Mouse (Mus musculus): ENCODE data around the gene Zfp524. TPM values are rescaled to one million over a fixed set of nuclear protein-coding genes. Genes with fewer than 3 reads are reported as not detected.
A peak's percentile ranks its signal among the peaks of the same experiment; 100 is the strongest.

Zfp524 gene
- total RNA-seq, 2 experiments from 2014 or later: 8.5 to 23.3 TPM

- ATAC-seq (replicated peaks; ENCODE audit: poor library complexity, severe bottlenecking): no peak
Observed at GRCm38 (mm10) chr7:5044981-5045380, 30.8 kb downstream of the Zfp524 start.

DNA sequence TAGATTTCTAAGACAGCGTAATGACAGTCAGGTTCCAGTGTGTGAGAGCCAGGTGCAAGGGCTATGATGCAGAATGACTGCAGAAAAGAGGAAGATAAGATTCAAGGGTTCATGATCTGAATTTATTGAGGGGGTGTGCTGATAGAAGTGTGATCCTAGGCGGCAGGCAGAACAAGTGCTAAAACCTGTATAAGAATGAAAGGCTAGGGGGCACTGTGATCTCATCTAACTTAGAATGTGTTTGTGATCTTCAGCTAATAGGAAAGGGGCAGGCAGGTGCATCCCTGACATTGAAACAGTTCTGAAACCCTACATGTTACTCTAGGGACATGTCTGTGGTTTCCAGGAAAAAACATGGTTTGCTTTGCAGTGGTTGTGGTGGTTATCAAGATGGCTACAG, 31.9 kb downstream of the Zfp524 start:
- ATAC-seq (replicated peaks; ENCODE audit: poor library complexity, severe bottlenecking): no peak

DNA sequence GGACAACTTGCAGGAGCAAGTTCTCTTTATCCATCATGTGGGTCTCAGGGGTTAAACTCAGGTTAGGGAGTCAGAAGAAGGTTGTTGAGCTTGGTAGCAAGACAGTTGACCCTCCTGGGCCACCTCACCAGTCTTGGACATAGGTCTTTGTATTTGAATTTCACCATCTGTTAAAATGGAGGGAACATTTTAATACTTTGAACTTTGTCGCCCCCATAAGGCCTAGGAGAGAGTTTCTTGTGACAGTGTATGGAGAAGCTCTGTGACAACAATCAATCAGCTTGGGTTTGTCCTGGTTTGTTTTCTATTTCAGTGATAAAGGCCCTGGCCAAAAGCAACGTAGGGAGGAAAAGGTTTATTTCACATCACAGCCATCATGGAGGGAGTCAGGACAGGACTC, 33.1 kb downstream of the Zfp524 start:
- peak; percentile 44; the same call in 1 of the 2 replicates for ATAC-seq (replicated peaks; ENCODE audit: poor library complexity, severe bottlenecking)

DNA sequence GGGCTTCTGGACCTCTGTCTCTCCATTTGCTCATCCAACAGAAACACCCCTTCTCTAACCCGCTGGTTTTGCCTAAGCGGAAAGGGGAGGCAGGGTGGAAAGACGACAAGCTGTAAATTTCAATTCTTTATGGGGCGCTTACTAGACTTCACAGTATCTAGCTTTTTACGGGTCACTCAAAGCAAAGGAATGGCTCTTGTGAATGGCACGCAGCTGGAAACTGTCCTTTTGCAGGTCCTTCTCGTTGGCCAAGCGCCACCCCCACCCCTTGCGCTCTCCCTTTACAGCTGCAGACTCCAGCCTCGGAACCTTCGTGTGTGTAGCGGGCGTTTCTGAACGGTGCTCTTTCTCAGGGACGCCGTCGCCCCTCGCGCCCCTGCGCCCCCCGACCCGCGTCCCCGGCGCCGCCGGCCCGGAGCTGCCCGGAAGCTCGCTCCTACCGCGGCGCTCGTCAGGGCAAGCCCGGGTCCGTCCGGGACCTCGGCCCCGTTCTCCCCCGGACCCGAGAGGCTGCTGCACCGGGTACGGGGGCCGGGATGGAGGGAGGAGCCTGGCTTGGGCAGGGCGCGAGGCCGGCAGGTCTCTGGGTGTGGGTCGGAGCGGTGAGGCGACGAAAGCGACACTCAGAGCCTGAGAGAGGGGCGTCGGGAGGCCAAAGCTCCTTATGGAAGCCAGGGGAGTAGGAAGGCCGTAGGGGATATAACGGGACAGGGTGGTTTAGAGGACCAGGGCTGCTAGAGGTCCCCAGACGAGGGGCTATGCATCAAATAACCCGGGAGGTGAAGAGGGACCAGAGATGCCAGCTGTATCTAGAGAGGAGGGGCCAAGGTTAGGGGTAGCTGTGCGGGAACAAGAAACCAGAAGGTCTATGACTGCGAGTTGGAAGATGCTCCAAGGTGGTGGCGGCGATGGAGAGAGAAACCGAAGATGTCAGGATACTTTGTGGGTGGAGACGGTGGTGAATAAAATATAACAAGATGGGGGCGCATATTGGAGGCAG, 37.3 kb downstream of the Zfp524 start, which contains the start of gene Zfp580:
Zfp580 (plus strand) TSS at position 346 of the 1,000 bp plus-strand sequence.
- peak; percentile 50 for ATAC-seq (replicated peaks; ENCODE audit: poor library complexity, severe bottlenecking)

DNA sequence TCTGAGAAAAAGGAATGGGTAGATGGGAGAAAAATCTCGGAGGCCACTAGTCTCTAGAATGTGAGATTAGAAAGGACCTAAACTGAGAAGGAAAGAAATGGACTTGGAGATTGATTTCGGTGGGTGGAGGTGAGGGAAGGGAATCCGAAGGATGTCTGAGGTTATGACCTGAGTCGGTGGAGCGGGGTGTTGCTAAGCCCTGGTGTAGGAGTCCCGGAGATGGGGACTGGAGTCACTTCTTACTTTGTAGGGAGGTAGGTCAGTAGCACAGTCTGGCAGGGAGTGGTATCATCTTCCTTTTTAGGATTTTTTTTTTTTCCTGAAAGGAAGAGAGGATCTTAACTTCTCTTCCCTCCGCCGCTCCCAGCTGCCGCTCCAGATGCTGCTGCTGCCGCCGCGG, 38.2 kb downstream of the Zfp524 start:
- ATAC-seq (replicated peaks; ENCODE audit: poor library complexity, severe bottlenecking): no peak

- no peak; the same call in 1 of the 2 replicates for ATAC-seq (replicated peaks; ENCODE audit: poor library complexity, severe bottlenecking)
Observed at GRCm38 (mm10) chr7:5052931-5053343, 38.7 kb downstream of the Zfp524 start.

DNA sequence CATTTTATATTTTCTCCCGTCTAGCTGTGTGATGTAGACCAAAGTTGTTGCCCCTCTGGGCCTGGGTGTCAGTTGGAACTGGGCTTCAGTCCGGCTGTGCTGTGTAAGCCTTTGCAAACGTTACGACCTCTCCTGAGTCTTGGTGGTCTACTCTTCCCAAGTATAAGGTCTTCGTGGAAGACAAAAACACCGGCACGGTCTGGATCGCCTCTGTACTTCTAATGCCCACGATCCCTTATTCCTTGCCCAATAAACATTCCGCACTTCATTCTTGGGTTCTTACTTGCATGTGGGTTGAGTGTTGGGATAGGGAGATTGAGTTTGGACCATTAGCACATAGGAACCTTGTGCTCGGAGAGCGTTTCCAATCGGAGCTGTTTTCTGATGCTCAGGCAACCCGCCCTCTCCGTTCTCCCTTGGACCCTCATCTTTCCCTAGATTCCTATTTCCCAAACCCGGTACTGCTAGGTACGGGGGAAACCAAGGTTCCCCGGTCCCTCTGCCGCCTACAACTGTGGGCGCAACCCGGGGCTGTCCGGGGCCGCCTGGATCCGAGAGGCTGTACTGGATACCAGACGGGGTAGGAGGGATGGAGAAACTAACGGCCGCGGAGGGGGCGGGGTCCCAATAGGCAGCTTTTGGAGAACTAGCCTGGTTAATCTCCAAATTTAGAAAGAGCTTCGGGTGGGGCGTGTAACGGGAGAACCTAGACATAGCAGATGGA, 39.4 kb downstream of the Zfp524 start:
- ATAC-seq (replicated peaks; ENCODE audit: poor library complexity, severe bottlenecking): peak; percentile 26

DNA sequence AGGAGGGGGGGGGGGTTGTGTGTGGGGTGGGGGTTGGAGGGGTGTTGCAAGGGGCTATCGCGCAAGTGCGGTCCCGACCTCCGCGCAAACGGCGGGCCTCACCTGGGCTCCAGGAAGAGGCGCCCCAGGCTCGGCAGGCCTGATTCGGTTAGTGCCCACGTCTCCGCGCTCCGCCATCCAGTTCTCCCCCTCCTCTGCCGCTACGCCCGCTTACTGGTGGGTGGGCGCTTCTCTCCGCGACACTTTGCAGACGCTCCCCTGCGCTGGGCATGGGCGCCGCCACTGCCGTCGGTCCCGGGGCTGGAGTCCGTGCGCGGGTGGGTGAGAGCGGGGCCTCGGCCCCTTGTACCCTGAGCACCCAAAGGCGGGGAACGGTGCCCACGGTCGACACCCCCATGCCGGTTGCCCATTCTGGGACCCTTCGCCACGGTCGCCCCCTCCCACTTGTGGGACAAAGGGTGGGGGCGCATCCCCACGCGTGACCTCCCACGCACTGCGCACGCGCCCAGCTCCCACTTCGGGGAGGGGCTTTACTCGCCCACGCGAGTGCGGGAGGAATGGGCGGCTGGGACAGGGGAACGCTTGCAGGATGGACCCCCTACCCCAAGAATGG, 42.5 kb downstream of the Zfp524 start:
- no peak for ATAC-seq (replicated peaks; ENCODE audit: poor library complexity, severe bottlenecking)

DNA sequence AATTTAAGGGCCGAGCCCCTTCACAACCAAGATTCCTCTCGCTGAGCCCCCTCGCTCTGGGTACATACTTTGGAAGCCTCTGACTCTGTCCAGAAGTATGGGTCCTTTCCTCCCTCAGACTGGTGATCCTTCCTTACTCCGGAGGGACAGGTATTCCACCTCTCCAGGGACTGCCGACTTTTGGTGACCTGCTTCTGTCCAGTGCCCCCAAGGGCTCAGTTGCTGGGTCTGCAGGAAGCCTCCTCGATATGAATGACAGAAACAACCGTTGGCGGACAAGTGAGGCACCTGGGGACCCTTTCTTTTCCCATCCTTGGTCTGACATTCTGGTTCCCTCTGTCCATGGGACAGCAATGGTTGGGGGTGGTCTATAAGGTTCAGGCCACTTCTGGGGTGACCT, 43.2 kb downstream of the Zfp524 start:
- no peak for ATAC-seq (replicated peaks; ENCODE audit: poor library complexity, severe bottlenecking)

DNA sequence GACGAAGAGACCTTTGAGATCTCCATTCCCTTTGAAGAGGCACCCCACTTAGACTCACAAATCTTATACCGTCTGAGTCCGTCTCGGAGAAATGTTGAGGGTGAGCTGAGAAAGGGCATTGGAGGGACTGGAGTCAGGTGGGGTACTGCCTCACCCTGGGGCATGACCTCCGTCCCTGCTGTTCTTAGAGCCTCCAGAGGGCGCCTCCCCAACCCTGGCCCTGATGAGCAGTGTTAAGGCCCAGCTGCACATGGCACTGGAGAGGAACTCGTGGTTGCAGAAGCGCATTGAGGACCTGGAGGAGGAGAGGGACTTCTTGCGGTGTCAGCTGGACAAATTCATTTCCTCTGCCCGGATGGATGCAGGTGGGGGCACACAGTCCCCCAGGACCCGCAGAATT, 43.6 kb downstream of the Zfp524 start:
- ATAC-seq (replicated peaks; ENCODE audit: poor library complexity, severe bottlenecking): peak; percentile 17

- no peak for ATAC-seq (replicated peaks; ENCODE audit: poor library complexity, severe bottlenecking)
Observed at GRCm38 (mm10) chr7:5058631-5059030, 44.4 kb downstream of the Zfp524 start.

DNA sequence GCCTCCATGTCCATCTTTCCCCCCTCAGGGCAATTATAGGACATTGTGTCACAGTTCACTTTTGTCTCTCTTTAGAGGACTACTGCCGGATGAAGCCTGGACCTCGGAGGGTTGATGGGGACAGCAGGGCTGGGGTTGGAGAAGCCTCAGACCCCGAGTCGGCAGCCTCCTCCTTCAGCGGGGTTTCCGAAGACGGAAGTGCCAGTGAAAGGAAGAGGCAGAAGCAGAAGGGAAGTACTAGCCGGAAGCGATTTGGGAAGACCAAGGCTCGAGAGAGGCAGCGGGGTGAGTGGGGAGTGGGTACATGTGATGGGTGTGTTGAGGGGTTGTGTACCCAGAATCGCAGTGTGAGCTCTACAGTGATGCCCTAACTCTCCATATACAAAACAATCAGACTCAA, 45.2 kb downstream of the Zfp524 start:
- no peak for ATAC-seq (replicated peaks; ENCODE audit: poor library complexity, severe bottlenecking)

GRCm38 (mm10) chr7:5060239-5060731, 46.1 kb downstream of the Zfp524 start:
- ATAC-seq (replicated peaks; ENCODE audit: poor library complexity, severe bottlenecking): peak; percentile 28

DNA sequence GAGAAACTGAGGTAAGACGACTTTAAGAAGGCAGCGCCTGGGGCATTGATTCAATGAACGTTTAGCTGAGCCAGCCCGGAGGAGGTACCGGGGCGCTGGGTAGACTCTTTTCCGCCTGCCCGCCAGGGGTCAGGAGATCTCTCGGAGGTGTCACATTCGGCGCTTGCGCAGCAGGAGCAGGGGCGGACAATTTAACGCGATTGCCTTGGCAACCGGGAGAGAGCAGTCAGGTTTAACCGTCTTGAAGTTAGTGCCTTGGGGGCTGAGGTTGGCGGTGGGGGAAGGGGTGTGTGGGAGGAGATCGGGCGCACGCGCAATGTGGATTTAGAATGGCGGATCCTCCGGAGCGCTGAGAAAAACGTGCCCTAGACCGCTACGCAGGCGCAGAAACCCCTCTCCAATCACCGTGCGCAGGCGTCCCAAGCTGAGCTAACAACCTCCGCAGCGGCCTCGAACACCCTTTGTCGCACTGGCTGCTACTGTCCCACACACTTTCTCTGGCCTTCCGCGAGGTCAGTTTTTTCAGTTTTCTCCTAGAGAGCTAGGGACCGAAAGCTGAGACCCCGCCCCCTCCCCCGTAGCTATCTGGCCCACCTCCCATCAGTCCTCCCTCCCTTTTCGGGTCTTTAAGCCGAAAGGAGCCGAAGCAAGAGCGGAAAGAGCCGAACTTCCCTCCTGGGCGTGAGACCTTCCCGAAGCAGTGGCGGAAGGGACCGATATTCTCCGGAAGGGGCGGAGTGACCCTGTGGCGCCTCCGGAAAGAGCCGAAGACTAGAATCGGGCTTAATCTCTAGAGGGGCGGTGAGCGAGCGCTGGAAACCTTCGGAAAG, 46.9 kb downstream of the Zfp524 start:
- peak; percentile 59 for ATAC-seq (replicated peaks; ENCODE audit: poor library complexity, severe bottlenecking)

DNA sequence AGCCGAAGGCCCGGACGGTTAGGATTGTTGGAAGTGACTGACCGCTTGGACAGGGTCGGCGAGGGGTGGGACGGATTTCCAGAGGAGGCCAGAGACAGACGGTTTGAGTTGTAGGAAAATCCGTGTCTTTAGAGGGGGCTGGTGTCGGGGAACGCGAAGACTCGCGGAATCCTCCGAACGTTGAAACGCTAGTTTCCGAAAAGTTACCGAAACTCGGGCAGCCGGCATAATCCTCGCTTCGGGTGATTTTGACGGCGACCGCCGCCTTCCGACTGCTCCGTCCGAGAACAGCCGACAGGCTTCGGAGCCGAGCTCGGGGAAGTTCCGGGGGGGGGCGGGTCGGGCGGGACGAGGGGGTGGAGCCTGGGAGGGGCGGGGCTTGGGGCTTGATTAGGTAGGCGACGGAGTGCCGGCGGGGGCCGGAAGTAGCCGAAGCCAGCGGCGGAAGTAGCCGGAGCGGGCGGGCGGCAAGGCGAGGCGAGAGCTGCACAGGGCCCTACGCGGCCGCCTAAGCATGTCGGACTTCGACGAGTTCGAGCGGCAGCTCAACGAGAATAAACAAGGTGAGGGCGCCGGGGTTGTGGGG, 47.7 kb downstream of the Zfp524 start, which contains the start of gene U2af2:
U2af2 (plus strand) TSS at position 370 of the 586 bp plus-strand sequence.
- ATAC-seq (replicated peaks; ENCODE audit: poor library complexity, severe bottlenecking): peak; percentile 38

DNA sequence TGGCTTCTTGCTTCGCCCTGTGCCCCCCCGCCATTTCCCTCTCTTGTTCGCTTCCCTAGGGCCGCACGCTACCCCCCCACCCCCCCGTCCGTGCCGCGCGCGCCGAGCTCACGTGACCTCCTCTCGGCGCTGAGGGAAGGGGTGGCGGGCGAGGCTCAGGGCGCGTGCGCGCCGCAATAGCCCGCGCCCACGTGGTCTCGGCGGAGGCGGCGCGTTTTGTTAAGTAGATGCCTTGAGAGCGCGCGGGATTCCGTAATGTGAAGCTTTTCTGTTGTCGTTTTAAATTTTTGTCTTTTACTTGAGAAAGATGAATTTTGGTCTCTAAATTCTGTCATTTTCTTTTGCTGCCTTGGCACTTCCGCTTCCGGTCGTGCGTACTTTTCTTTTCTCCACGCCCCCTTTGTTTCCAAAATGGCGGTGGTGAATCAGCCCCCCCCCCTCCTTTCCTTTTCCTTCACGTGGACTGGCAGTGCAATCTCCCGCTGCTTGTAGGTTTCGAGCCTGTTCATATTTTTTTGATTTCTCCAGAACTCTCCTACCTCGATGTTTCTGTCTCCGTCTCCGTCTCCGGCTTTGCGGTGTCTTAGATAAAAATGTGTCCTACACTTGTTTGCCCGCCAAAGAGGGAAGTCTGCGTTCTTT, 48.3 kb downstream of the Zfp524 start:
- peak; percentile 15; the same call in 1 of the 2 replicates for ATAC-seq (replicated peaks; ENCODE audit: poor library complexity, severe bottlenecking)

GRCm38 (mm10) chr7:5064886-5065285, 50.7 kb downstream of the Zfp524 start:
- ATAC-seq (replicated peaks; ENCODE audit: poor library complexity, severe bottlenecking): no peak

Measured in granulocyte monocyte progenitor cell, adult 5-6 weeks (primary cell).